Mouse (Mus musculus) liver, embryonic 13.5 days (tissue): ENCODE results near the gene Olfr905. TPM values are rescaled to one million over a fixed set of nuclear protein-coding genes. Genes with fewer than 3 reads are reported as not detected.

Source experiments
- polyA plus RNA-seq: library from polyadenylated mRNA; unstranded; fragments of >200 nt; fragmentation: Nextera tagmentation; extraction: Ambion mirVana; gene quantifications from 2 replicates; pipeline ENCODE4 v1.2.1, GENCODE M21; 2015

The Olfr905 gene
- polyA plus RNA-seq, 1 experiment from 2014 or later: not detected

Other genes with a start within 250 kb of the Olfr905 start
- gene Olfr143, start 218.3 kb upstream of the Olfr905 start, polyA plus RNA-seq: not detected in 2 replicates
- gene Olfr895, start 203.3 kb upstream of the Olfr905 start, polyA plus RNA-seq: not detected in 2 replicates
- not detected in 2 replicates for gene Olfr896-ps1, start 180.0 kb upstream of the Olfr905 start, polyA plus RNA-seq
- not detected in 2 replicates for gene Olfr25, start 142.0 kb upstream of the Olfr905 start, polyA plus RNA-seq
- gene Olfr898, start 122.7 kb upstream of the Olfr905 start, polyA plus RNA-seq: not detected in 2 replicates
- gene Olfr250, start 104.2 kb upstream of the Olfr905 start, polyA plus RNA-seq: not detected in 2 replicates
- not detected in 2 replicates for gene Olfr251, start 94.0 kb upstream of the Olfr905 start, polyA plus RNA-seq
- not detected in 2 replicates for gene Olfr147, start 69.4 kb upstream of the Olfr905 start, polyA plus RNA-seq
- gene Olfr901, start 41.7 kb upstream of the Olfr905 start, polyA plus RNA-seq: not detected in 2 replicates
- not detected in 2 replicates for gene Olfr902, start 23.5 kb upstream of the Olfr905 start, polyA plus RNA-seq
- not detected in 2 replicates for gene Olfr904, start 8.0 kb upstream of the Olfr905 start, polyA plus RNA-seq
- gene Olfr906, start 16.0 kb downstream of the Olfr905 start, polyA plus RNA-seq: not detected in 2 replicates
- gene Olfr907, start 24.7 kb downstream of the Olfr905 start, polyA plus RNA-seq: not detected in 2 replicates
- not detected in 2 replicates for gene Olfr911-ps1, start 50.5 kb downstream of the Olfr905 start, polyA plus RNA-seq
- not detected in 2 replicates for gene Olfr910, start 66.7 kb downstream of the Olfr905 start, polyA plus RNA-seq
- not detected in 2 replicates for gene Olfr912, start 109.1 kb downstream of the Olfr905 start, polyA plus RNA-seq
- gene Olfr913, start 121.7 kb downstream of the Olfr905 start, polyA plus RNA-seq: not detected in 2 replicates
- gene Olfr914, start 134.0 kb downstream of the Olfr905 start, polyA plus RNA-seq: not detected in 2 replicates
- not detected in 2 replicates for gene Olfr916, start 188.8 kb downstream of the Olfr905 start, polyA plus RNA-seq
- gene Olfr917, start 194.7 kb downstream of the Olfr905 start, polyA plus RNA-seq: not detected in 2 replicates
- not detected in 2 replicates for gene Olfr918, start 203.5 kb downstream of the Olfr905 start, polyA plus RNA-seq
- not detected in 2 replicates for gene Olfr919, start 232.6 kb downstream of the Olfr905 start, polyA plus RNA-seq
- 8.5 and 9.3 TPM in 2 replicates for gene Vwa5a, start 247.2 kb downstream of the Olfr905 start, polyA plus RNA-seq